Mouse (Mus musculus) ES-Bruce4 (cell line): ENCODE results near the gene Cpeb1. TPM values are rescaled to one million over a fixed set of nuclear protein-coding genes. Genes with fewer than 3 reads are reported as not detected.

Experiments
- H3K27ac ChIP-seq: 2 replicates; pipeline ENCODE4 v1.5.1; 2012; ENCODE audit warnings: low read length, inconsistent platforms; ENCODE audit not compliant: insufficient read depth
- H3K27me3 ChIP-seq: 2 replicates; pipeline ENCODE4 v1.6.1; 2012; ENCODE audit warnings: mild to moderate bottlenecking, low read length, inconsistent platforms; ENCODE audit not compliant: control insufficient read depth, poor library complexity, insufficient read depth, severe bottlenecking
- H3K36me3 ChIP-seq: 2 replicates; pipeline ENCODE4 v1.6.1; 2012; ENCODE audit warnings: inconsistent platforms, mild to moderate bottlenecking, low read length, moderate library complexity; ENCODE audit not compliant: control insufficient read depth, poor library complexity, insufficient read depth, severe bottlenecking
- H3K4me1 ChIP-seq: one replicate; pipeline ENCODE4 v1.8.1; 2011; ENCODE audit warnings: low read length; ENCODE audit not compliant: control insufficient read depth, insufficient read depth
- H3K4me3 ChIP-seq: 2 replicates; pipeline ENCODE4 v1.5.1; 2011; ENCODE audit warnings: low read depth, mild to moderate bottlenecking, low read length
- H3K9ac ChIP-seq: 2 replicates; pipeline ENCODE4 v1.6.1; 2012; ENCODE audit warnings: low read depth, mild to moderate bottlenecking, inconsistent platforms; ENCODE audit not compliant: poor library complexity, severe bottlenecking
- H3K9me3 ChIP-seq: replicated peaks from 2 replicates; pipeline ENCODE4 v1.6.1; 2012; ENCODE audit warnings: mild to moderate bottlenecking, low read length, inconsistent platforms; ENCODE audit not compliant: control insufficient read depth, poor library complexity, insufficient read depth, severe bottlenecking
- CTCF ChIP-seq: IDR thresholded peaks from one replicate; pipeline ENCODE4 v1.8.1; 2011; ENCODE audit warnings: low read depth, low read length
- EP300 ChIP-seq: IDR thresholded peaks from 2 replicates; pipeline ENCODE4 v1.6.1; 2011; ENCODE audit warnings: low read depth, low read length; ENCODE audit not compliant: insufficient read depth
- POLR2A ChIP-seq: IDR thresholded peaks from one replicate; pipeline ENCODE4 v1.8.1; 2011; ENCODE audit warnings: low read length; ENCODE audit not compliant: insufficient read depth
- polyA plus RNA-seq: library from polyadenylated mRNA; stranded (reverse); fragments of >200 nt; gene quantifications from 2 replicates; pipeline ENCODE4 v1.2.4, GENCODE M21; 2011; ENCODE audit warnings: low read depth; ENCODE audit not compliant: missing spikeins, insufficient read depth, insufficient read length

Gene Cpeb1
- polyA plus RNA-seq, 1 experiment, result 14.8 TPM

DNA sequence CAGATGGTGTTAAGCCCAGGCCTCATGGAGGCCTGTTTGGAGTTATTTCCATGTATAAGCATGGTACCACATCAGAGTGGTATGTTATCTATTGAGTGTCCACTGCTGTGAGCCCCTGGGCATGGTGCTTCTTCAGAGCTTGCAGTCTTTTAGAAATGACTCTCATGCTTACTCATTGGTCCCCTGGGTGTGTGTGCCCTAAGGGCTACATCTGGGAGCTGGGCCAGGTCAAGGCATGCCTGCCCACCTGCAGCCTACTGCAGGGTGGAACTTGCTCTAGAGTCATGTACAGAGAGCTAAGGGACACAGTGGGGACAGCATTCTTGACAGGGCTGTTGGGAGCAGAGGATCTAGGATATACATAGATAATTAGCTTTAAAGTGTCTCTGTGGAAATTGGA is 143.7 kb downstream of the Cpeb1 start:
- no peaks in the 10 kb centered on the region for H3K4me1 ChIP-seq
- no peak for TF ChIP-seq EP300
- TF ChIP-seq POLR2A, result no peak
- TF ChIP-seq CTCF, result no peak
- H3K27me3 ChIP-seq, result no peaks in the 10 kb centered on the region
- H3K27ac ChIP-seq, result no peak overlapping the region
- H3K9ac ChIP-seq, result no peak overlapping the region
- H3K9me3 ChIP-seq, result no peaks in the 10 kb centered on the region
- H3K4me3 ChIP-seq, result no peak overlapping the region
- H3K36me3 ChIP-seq, result no peaks in the 10 kb centered on the region

GRCm38 (mm10) chr7:81311130-81311529 is 144.1 kb downstream of the Cpeb1 start:
- H3K4me3 ChIP-seq, result no peak overlapping the region
- H3K9me3 ChIP-seq, result no peaks in the 10 kb centered on the region
- H3K27ac ChIP-seq, result no peak overlapping the region
- no peak for TF ChIP-seq POLR2A
- TF ChIP-seq EP300, result no peak
- no peak for TF ChIP-seq CTCF
- no peaks in the 10 kb centered on the region for H3K36me3 ChIP-seq
- no peak overlapping the region for H3K9ac ChIP-seq
- no peaks in the 10 kb centered on the region for H3K4me1 ChIP-seq
- H3K27me3 ChIP-seq, result no peaks in the 10 kb centered on the region

DNA sequence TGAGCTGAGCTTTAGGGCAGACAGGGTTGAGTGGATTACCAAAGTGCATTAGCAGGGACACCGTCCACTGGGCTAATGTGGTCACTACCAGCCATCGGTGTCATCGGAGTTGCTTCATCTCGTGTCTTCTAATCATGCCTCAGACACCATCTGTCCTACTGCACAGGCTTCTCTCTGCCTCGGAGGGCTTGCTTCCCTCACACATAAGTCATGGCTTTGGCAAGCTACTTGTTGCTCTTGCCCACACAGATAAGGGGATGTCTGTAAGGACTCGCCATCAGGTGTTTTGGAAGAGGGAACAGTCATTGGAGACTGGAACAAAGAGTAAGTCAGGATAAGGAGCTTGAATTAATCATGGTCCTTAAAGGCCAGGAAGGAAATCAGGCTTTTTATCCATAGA is 146.0 kb downstream of the Cpeb1 start:
- Histone ChIP-seq H3K27ac (no peak overlapping the region), H3K4me1 (no peaks in the 10 kb centered on the region), H3K4me3 (no peak overlapping the region), H3K9me3 (no peaks in the 10 kb centered on the region), H3K27me3 (no peaks in the 10 kb centered on the region), H3K9ac (no peak overlapping the region), H3K36me3 (no peaks in the 10 kb centered on the region)
- TF ChIP-seq EP300 (no peak), CTCF (no peak), POLR2A (no peak)

DNA sequence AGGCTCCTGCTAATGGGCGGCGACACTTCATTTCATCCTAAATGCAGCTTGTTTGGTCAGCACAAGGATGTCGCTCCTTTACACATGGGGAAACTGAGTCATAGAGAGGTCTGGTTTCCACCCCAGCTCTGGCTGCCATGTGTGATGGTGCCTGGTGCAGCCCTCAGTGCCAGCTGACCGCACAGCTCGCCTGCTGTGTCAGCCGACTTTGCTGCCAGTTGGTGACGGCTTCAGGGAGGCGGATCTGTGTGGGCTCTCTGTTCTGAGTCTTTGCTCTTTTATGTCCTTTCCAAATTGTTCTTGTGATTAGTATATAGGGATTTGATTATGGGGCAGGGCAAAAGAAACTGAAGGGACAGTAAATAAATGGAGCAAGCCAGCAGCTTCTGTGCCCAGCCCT is 147.5 kb downstream of the Cpeb1 start:
- Histone ChIP-seq H3K4me1 (no peaks in the 10 kb centered on the region), H3K27ac (no peak overlapping the region), H3K27me3 (no peaks in the 10 kb centered on the region), H3K36me3 (no peaks in the 10 kb centered on the region), H3K9ac (no peak overlapping the region), H3K9me3 (no peaks in the 10 kb centered on the region), H3K4me3 (no peak overlapping the region)
- no peak for TF ChIP-seq POLR2A
- no peak for TF ChIP-seq CTCF
- TF ChIP-seq EP300, result no peak

GRCm38 (mm10) chr7:81304675-81305074 is 150.6 kb downstream of the Cpeb1 start:
- TF ChIP-seq CTCF (no peak), EP300 (no peak), POLR2A (no peak)
- H3K9me3 ChIP-seq, result no peaks in the 10 kb centered on the region
- H3K4me3 ChIP-seq, result no peak overlapping the region
- no peak overlapping the region for H3K9ac ChIP-seq
- no peaks in the 10 kb centered on the region for H3K4me1 ChIP-seq
- no peaks in the 10 kb centered on the region for H3K36me3 ChIP-seq
- H3K27me3 ChIP-seq, result no peaks in the 10 kb centered on the region
- no peak overlapping the region for H3K27ac ChIP-seq

- Histone ChIP-seq H3K36me3 (no peaks in the 10 kb centered on the region), H3K4me3 (no peak overlapping the region), H3K27me3 (no peaks in the 10 kb centered on the region), H3K4me1 (no peaks in the 10 kb centered on the region), H3K27ac (no peak overlapping the region), H3K9ac (no peak overlapping the region), H3K9me3 (no peaks in the 10 kb centered on the region)
- TF ChIP-seq POLR2A (no peak), EP300 (no peak), CTCF (no peak)
Measured at GRCm38 (mm10) chr7:81304100-81304499, 151.2 kb downstream of the Cpeb1 start.
